Mouse (Mus musculus): ENCODE results near the gene 1810024B03Rik. TPM values are rescaled to one million over a fixed set of nuclear protein-coding genes. Genes with fewer than 3 reads are reported as not detected.

Gene 1810024B03Rik
- 1.6 and 2.1 TPM in 2 replicates for polyA plus RNA-seq (2015; fragmentation: Nextera tagmentation; extraction: Ambion mirVana)

DNA sequence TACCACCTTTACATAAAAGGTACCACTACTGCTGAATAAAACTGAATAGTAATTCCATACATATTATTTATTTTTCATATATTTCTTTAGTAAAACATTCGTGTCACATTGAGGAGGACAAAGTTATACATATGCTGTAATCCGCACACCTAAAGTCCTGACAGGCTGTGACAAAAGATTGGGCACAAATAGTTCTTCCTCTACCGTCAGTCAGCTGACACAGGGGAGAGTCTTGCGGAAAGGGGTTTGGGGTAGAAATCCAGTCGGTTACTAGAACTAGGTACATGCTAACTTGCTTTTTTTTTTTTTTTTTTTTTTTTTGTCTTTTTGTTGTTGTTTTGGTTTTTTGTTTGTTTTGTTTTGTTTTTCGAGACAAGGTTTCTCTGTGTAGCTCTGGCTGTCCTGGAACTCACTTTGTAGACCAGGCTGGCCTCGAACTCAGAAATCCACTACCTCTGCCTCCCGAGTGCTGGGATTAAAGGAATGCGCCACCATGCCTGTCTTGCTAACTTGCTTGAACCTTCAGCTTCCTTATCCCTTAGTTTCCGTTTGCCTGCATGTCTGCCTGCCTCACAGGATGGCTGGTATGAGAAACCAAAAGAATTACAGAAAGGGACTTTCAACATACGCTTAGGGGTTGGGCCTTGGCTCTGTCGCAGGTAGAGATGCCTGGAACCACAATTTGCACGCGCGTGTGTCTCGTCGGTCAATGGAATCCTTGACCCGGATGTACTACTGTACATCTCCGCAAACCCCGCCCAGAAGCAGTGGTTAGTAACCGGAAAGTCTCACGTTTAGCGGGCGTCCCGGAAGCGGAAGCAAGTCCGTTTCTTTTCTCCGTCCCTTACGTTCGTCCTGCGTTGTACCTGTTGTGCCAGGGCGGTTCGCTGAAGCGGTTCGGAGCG is at the start of gene 1810024B03Rik, which contains the start of gene Snrnp200:
1810024B03Rik (minus strand) TSS at position 734 of the 905 bp plus-strand sequence.
Snrnp200 (plus strand) TSS at position 840 of the 905 bp plus-strand sequence.
- Histone ChIP-seq H3K9ac (replicated peaks; ENCODE audit: low read length) (peak within 1 kb of the TSS; percentile 83), H3K27me3 (ENCODE audit: insufficient read depth, low read length) (no peaks in the 10 kb centered on the region), H3K27ac (ENCODE audit: low read length) (peak within 1 kb of the TSS; percentile 58), H3K4me3 (ENCODE audit: low read length) (peak within 1 kb of the TSS; percentile 70), H3K9me3 (ENCODE audit: low read length) (no peaks in the 10 kb centered on the region), H3K36me3 (ENCODE audit: insufficient read depth, low read length) (peaks cover 24% of the 10 kb centered on the region), H3K4me2 (replicated peaks; ENCODE audit: low read depth, low read length) (peak within 1 kb of the TSS; percentile 82), H3K4me1 (ENCODE audit: insufficient read depth, low read length) (peaks cover 12% of the 10 kb centered on the region)
- ATAC-seq (ENCODE audit: low FRiP score, low TSS enrichment): peak; percentile 98
- WGBS: 12% methylated on average over 36 of the region's 36 CpGs

DNA sequence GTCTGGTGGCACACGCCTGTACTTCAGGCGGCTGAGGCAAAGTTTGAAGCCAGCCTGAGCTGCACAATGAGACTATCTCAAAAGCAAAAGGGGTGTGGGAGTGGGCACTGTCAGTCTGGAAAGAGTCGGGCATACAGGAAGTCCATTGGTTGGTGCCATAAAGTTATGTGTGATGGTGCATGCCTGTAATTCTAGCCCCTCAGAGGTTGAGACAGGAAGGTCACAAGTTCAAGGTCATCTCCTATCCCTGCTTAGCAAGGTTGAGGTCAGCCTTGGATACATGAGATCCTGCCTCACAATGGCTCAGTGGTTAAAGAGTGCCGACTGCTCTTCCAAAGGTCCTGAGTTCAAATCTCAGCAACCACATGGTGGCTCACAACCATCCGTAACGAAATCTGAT is 47.2 kb upstream of the 1810024B03Rik start:
- no peak for ATAC-seq (ENCODE audit: low FRiP score, low TSS enrichment)
- Histone ChIP-seq H3K36me3 (ENCODE audit: insufficient read depth, low read length) (peaks cover 40% of the 10 kb centered on the region), H3K4me2 (replicated peaks; ENCODE audit: low read depth, low read length) (no peak overlapping the region)

DNA sequence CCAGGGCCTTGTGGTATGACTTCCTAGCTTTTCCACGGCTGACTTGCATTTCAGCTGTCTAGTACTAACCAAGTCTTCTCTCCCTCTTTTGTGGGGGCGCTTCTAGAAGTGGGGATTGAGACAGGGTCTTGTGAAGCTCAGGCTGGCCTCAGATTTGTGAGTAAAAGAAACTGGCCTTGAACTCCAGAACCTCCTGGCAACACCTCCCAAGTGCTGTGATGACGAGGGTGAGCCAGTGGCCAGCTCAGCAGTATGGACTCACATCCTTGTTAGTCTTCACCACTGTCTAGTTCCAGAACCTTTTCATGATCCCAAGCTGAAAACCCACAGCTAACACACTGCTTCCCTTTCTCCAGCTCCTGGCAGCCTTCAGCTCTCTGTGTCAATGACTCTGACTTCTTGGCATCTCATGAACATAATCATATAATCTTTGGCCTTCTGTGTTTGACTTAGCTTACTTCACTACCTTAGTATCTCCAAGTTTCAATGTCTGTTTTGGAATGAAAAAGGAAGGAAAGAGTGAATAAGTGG is 46.6 kb upstream of the 1810024B03Rik start:
- H3K27me3 ChIP-seq (ENCODE audit: insufficient read depth, low read length): no peaks in the 10 kb centered on the region
- H3K4me3 ChIP-seq (ENCODE audit: low read length): no peak overlapping the region
- no peak overlapping the region for H3K9ac ChIP-seq (replicated peaks; ENCODE audit: low read length)
- no peak overlapping the region for H3K4me2 ChIP-seq (replicated peaks; ENCODE audit: low read depth, low read length)
- peaks cover 12% of the 10 kb centered on the region for H3K4me1 ChIP-seq (ENCODE audit: insufficient read depth, low read length)
- WGBS: 75% methylated on average over 3 of the region's 3 CpGs
- H3K36me3 ChIP-seq (ENCODE audit: insufficient read depth, low read length): peaks cover 38% of the 10 kb centered on the region
- no peak for ATAC-seq (ENCODE audit: low FRiP score, low TSS enrichment)
- H3K9me3 ChIP-seq (ENCODE audit: low read length): no peaks in the 10 kb centered on the region
- H3K27ac ChIP-seq (ENCODE audit: low read length): 0 out of 2 replicates have a peak overlapping the region, but pooled peaks have one; percentile 5

More for the DNA sequence above, 47.2 kb upstream of the 1810024B03Rik start:
- no peaks in the 10 kb centered on the region for H3K27me3 ChIP-seq (ENCODE audit: insufficient read depth, low read length)
- H3K9ac ChIP-seq (replicated peaks; ENCODE audit: low read length): no peak overlapping the region
- H3K27ac ChIP-seq (ENCODE audit: low read length): 0 out of 2 replicates have a peak overlapping the region, but pooled peaks have one; percentile 5
- H3K4me1 ChIP-seq (ENCODE audit: insufficient read depth, low read length): peaks cover 12% of the 10 kb centered on the region
- H3K4me3 ChIP-seq (ENCODE audit: low read length): no peak overlapping the region
- H3K9me3 ChIP-seq (ENCODE audit: low read length): no peaks in the 10 kb centered on the region
- 43% methylated on average over 6 of the region's 6 CpGs for WGBS

GRCm38 (mm10) chr2:127252787-127253186 is 44.7 kb upstream of the 1810024B03Rik start:
- Histone ChIP-seq H3K4me1 (ENCODE audit: insufficient read depth, low read length) (peaks cover 21% of the 10 kb centered on the region), H3K27ac (ENCODE audit: low read length) (0 out of 2 replicates have a peak overlapping the region, but pooled peaks have one; percentile 37), H3K9me3 (ENCODE audit: low read length) (no peaks in the 10 kb centered on the region), H3K9ac (replicated peaks; ENCODE audit: low read length) (no peak overlapping the region), H3K4me3 (ENCODE audit: low read length) (no peak overlapping the region), H3K36me3 (ENCODE audit: insufficient read depth, low read length) (peaks cover 19% of the 10 kb centered on the region), H3K27me3 (ENCODE audit: insufficient read depth, low read length) (no peaks in the 10 kb centered on the region), H3K4me2 (replicated peaks; ENCODE audit: low read depth, low read length) (no peak overlapping the region)
- no peak for ATAC-seq (ENCODE audit: low FRiP score, low TSS enrichment)
- WGBS: 33% methylated on average over 5 of the region's 5 CpGs

GRCm38 (mm10) chr2:127251880-127252527 is 43.9 kb upstream of the 1810024B03Rik start:
- Histone ChIP-seq H3K9me3 (ENCODE audit: low read length) (no peaks in the 10 kb centered on the region), H3K27me3 (ENCODE audit: insufficient read depth, low read length) (no peaks in the 10 kb centered on the region), H3K9ac (replicated peaks; ENCODE audit: low read length) (no peak overlapping the region), H3K36me3 (ENCODE audit: insufficient read depth, low read length) (peaks cover 12% of the 10 kb centered on the region; the same call in 1 of the 2 replicates), H3K27ac (ENCODE audit: low read length) (0 out of 2 replicates have a peak overlapping the region, but pooled peaks have one; percentile 37), H3K4me2 (replicated peaks; ENCODE audit: low read depth, low read length) (no peak overlapping the region), H3K4me1 (ENCODE audit: insufficient read depth, low read length) (peaks cover 23% of the 10 kb centered on the region), H3K4me3 (ENCODE audit: low read length) (no peak overlapping the region)
- no peak for ATAC-seq (ENCODE audit: low FRiP score, low TSS enrichment)
- WGBS: 21% methylated on average over 3 of the region's 3 CpGs

DNA sequence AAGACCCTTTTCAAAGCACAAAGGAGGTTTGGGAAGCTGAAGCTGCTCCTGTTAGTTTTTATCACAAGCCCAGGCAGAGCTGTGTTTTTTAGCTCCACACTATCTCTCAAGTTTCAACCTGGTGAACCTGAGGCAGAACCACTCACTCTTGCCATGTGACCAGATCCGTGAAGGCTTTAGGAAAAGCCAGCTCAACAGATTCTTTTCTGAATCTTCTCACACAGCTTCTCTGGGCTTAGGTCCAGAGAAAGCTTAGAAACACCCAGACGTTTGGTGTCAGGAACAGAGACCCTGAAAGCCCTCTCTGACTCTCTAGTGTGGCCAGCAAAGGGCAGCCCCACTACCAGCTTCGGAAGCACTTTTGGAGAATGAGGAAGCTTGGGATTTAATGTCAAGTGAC is 43.4 kb upstream of the 1810024B03Rik start:
- Histone ChIP-seq H3K27ac (ENCODE audit: low read length) (no peak overlapping the region), H3K9ac (replicated peaks; ENCODE audit: low read length) (no peak overlapping the region), H3K27me3 (ENCODE audit: insufficient read depth, low read length) (no peaks in the 10 kb centered on the region), H3K4me1 (ENCODE audit: insufficient read depth, low read length) (peaks cover 28% of the 10 kb centered on the region), H3K9me3 (ENCODE audit: low read length) (no peaks in the 10 kb centered on the region), H3K36me3 (ENCODE audit: insufficient read depth, low read length) (peaks cover 8% of the 10 kb centered on the region; the same call in 1 of the 2 replicates), H3K4me3 (ENCODE audit: low read length) (no peak overlapping the region), H3K4me2 (replicated peaks; ENCODE audit: low read depth, low read length) (no peak overlapping the region)
- no peak for ATAC-seq (ENCODE audit: low FRiP score, low TSS enrichment)
- 56% methylated on average over 3 of the region's 3 CpGs for WGBS

- WGBS: 76% methylated on average over 9 of the region's 9 CpGs
- no peaks in the 10 kb centered on the region for H3K27me3 ChIP-seq (ENCODE audit: insufficient read depth, low read length)
- H3K36me3 ChIP-seq (ENCODE audit: insufficient read depth, low read length): peaks cover 8% of the 10 kb centered on the region; the same call in 1 of the 2 replicates
- ATAC-seq (ENCODE audit: low FRiP score, low TSS enrichment): no peak
- H3K27ac ChIP-seq (ENCODE audit: low read length): no peak overlapping the region
- H3K4me1 ChIP-seq (ENCODE audit: insufficient read depth, low read length): peaks cover 30% of the 10 kb centered on the region
- H3K9me3 ChIP-seq (ENCODE audit: low read length): no peaks in the 10 kb centered on the region
- no peak overlapping the region for H3K9ac ChIP-seq (replicated peaks; ENCODE audit: low read length)
- H3K4me3 ChIP-seq (ENCODE audit: low read length): no peak overlapping the region; the same call in 1 of the 2 replicates
- no peak overlapping the region for H3K4me2 ChIP-seq (replicated peaks; ENCODE audit: low read depth, low read length)
Observed at GRCm38 (mm10) chr2:127250291-127251008, 42.4 kb upstream of the 1810024B03Rik start.

GRCm38 (mm10) chr2:127248334-127249004 is 40.4 kb upstream of the 1810024B03Rik start:
- peaks cover 30% of the 10 kb centered on the region for H3K4me1 ChIP-seq (ENCODE audit: insufficient read depth, low read length)
- peak overlapping the region; percentile 86 for H3K4me2 ChIP-seq (replicated peaks; ENCODE audit: low read depth, low read length)
- no peaks in the 10 kb centered on the region for H3K9me3 ChIP-seq (ENCODE audit: low read length)
- peak overlapping the region; percentile 95 for H3K4me3 ChIP-seq (ENCODE audit: low read length)
- peak overlapping the region; percentile 80 for H3K27ac ChIP-seq (ENCODE audit: low read length)
- WGBS: under 1% methylated on average over 39 of the region's 39 CpGs
- ATAC-seq (ENCODE audit: low FRiP score, low TSS enrichment): peak; percentile 69
- peak overlapping the region; percentile 87 for H3K9ac ChIP-seq (replicated peaks; ENCODE audit: low read length)
- peaks cover 22% of the 10 kb centered on the region for H3K36me3 ChIP-seq (ENCODE audit: insufficient read depth, low read length)
- H3K27me3 ChIP-seq (ENCODE audit: insufficient read depth, low read length): no peaks in the 10 kb centered on the region

All from kidney, embryonic 16.5 days (tissue).